10 mouse cellular contexts compared by ENCODE assay signal in the genomic region with DNA sequence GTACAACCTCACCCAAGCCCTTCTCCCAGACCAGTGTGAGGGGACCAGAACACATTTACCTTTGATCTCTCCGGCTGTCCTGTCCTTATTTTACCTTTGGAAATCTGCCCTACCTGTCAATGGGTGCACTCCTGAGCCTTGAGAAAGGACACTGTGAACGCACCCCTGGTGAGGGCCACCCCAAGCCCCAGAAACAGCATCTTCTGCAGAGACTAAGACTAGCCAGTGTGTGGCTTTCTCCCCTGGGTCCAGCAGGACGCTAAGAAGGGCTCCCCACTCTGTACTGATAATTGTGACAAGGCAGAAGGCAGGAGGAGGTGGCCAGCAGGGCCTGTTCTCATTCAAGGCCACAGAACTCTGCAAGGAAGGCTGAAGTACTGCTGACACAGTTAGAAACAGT. TPM values are rescaled to one million over a fixed set of nuclear protein-coding genes. Genes with fewer than 3 reads are reported as not detected.
DNase-seq lines count a peak whose midpoint lies in the region; ATAC-seq lines count a peak whose summit lies in the region.
"Had no signal": no experiment of that assay in that cellular context is flagged by ENCODE, and none has a peak within 500 bp of the region (broad histone marks: within the 10 kb centered on the region; RNA-seq: fewer than 3 reads in every experiment).

No protein-coding gene starts in this region.

- H3K4me3 ChIP-seq in hindbrain, embryonic 11.5 days (ENCODE audit: low read depth, low read length), result no peak overlapping the region
- H3K4me3 ChIP-seq in hindbrain, embryonic 13.5 days, result no peak overlapping the region
- H3K4me3 ChIP-seq in neural tube, embryonic 12.5 days, result no peak overlapping the region
- H3K4me3 ChIP-seq in stomach, embryonic 16.5 days (replicated peaks; ENCODE audit: low read length), result no peak overlapping the region
- H3K4me3 ChIP-seq in forebrain, embryonic 13.5 days, result no peak overlapping the region

- 0 out of 2 replicates have a peak overlapping the region, but pooled peaks have one; percentile 7 for H3K9ac ChIP-seq in hindbrain, embryonic 11.5 days (ENCODE audit: low read depth, low read length)
- no peak overlapping the region; the same call in 1 of the 2 replicates for H3K9ac ChIP-seq in hindbrain, embryonic 13.5 days
- H3K9ac ChIP-seq in neural tube, embryonic 12.5 days, result 0 out of 2 replicates have a peak overlapping the region, but pooled peaks have one; percentile 18
- H3K9ac ChIP-seq in stomach, embryonic 16.5 days (ENCODE audit: low read length), result peak overlapping the region; percentile 65; the same call in 1 of the 2 replicates
- no peak overlapping the region for H3K9ac ChIP-seq in forebrain, embryonic 13.5 days

- no peak overlapping the region for H3K27ac ChIP-seq in hindbrain, embryonic 11.5 days (ENCODE audit: low read depth, low read length)
- H3K27ac ChIP-seq in hindbrain, embryonic 13.5 days, result no peak overlapping the region
- H3K27ac ChIP-seq in neural tube, embryonic 12.5 days, result no peak overlapping the region
- H3K27ac ChIP-seq in stomach, embryonic 16.5 days (ENCODE audit: low read length), result no peak overlapping the region
- H3K27ac ChIP-seq in forebrain, embryonic 13.5 days, result no peak overlapping the region

- no peaks in the 10 kb centered on the region for H3K9me3 ChIP-seq in hindbrain, embryonic 11.5 days (ENCODE audit: control insufficient read depth, low read length)
- no peaks in the 10 kb centered on the region for H3K9me3 ChIP-seq in hindbrain, embryonic 13.5 days
- H3K9me3 ChIP-seq in neural tube, embryonic 12.5 days, result no peaks in the 10 kb centered on the region
- no peaks in the 10 kb centered on the region for H3K9me3 ChIP-seq in stomach, embryonic 16.5 days (replicated peaks; ENCODE audit: control insufficient read depth, low read length)
- H3K9me3 ChIP-seq in forebrain, embryonic 13.5 days (replicated peaks), result no peaks in the 10 kb centered on the region

- DNase-seq in adrenal gland, adult (ENCODE audit: inconsistent age in 2 of 2, low spot score in 1 of 2), result peak; percentile 78 to 84
- DNase-seq in adrenal gland, adult 8-10 months, result no peak
- no peak for DNase-seq in hindbrain, embryonic 11.5 days (ENCODE audit: low spot score)
- no peak for DNase-seq in neural tube, embryonic 10.5 days (ENCODE audit: extremely low spot score, low spot score)
- DNase-seq: gastrocnemius, postnatal 14 days had no signal

- no peaks in the 10 kb centered on the region for H3K27me3 ChIP-seq in hindbrain, embryonic 11.5 days (ENCODE audit: control insufficient read depth, insufficient read depth, low read length)
- H3K27me3 ChIP-seq in hindbrain, embryonic 13.5 days, result no peaks in the 10 kb centered on the region
- no peaks in the 10 kb centered on the region for H3K27me3 ChIP-seq in neural tube, embryonic 12.5 days (replicated peaks)
- H3K27me3 ChIP-seq in stomach, embryonic 16.5 days (ENCODE audit: control insufficient read depth, insufficient read depth, low read length), result no peaks in the 10 kb centered on the region
- no peaks in the 10 kb centered on the region for H3K27me3 ChIP-seq in forebrain, embryonic 13.5 days

- WGBS in hindbrain, embryonic 11.5 days, result 76% methylated on average over 3 of the region's 3 CpGs
- 85% methylated on average over 3 of the region's 3 CpGs for WGBS in hindbrain, embryonic 13.5 days
- WGBS in neural tube, embryonic 12.5 days, result 82% methylated on average over 3 of the region's 3 CpGs
- WGBS in stomach, embryonic 16.5 days, result 65% methylated on average over 3 of the region's 3 CpGs
- 76% methylated on average over 3 of the region's 3 CpGs for WGBS in forebrain, embryonic 13.5 days

- no peak for ATAC-seq in hindbrain, embryonic 11.5 days (ENCODE audit: low FRiP score)
- no peak for ATAC-seq in hindbrain, embryonic 13.5 days (ENCODE audit: low FRiP score)
- no peak for ATAC-seq in neural tube, embryonic 12.5 days (ENCODE audit: low FRiP score, low read depth)
- ATAC-seq in stomach, embryonic 16.5 days (ENCODE audit: insufficient read depth, low FRiP score), result no peak
- ATAC-seq in forebrain, embryonic 13.5 days, result no peak

- peaks cover 2% of the 10 kb centered on the region; the same call in 1 of the 2 replicates for H3K4me1 ChIP-seq in hindbrain, embryonic 11.5 days (replicated peaks; ENCODE audit: control insufficient read depth, insufficient read depth, low read length)
- peaks cover 18% of the 10 kb centered on the region for H3K4me1 ChIP-seq in hindbrain, embryonic 13.5 days (replicated peaks)
- H3K4me1 ChIP-seq in neural tube, embryonic 12.5 days, result peaks cover 10% of the 10 kb centered on the region
- peaks cover 18% of the 10 kb centered on the region for H3K4me1 ChIP-seq in stomach, embryonic 16.5 days (ENCODE audit: control insufficient read depth, insufficient read depth, low read length)
- H3K4me1 ChIP-seq in forebrain, embryonic 13.5 days, result peaks cover 22% of the 10 kb centered on the region

- no peak overlapping the region for H3K4me2 ChIP-seq in hindbrain, embryonic 11.5 days (replicated peaks; ENCODE audit: low read depth, low read length)
- H3K4me2 ChIP-seq in hindbrain, embryonic 13.5 days, result no peak overlapping the region
- no peak overlapping the region for H3K4me2 ChIP-seq in neural tube, embryonic 12.5 days (replicated peaks)
- H3K4me2 ChIP-seq in stomach, embryonic 16.5 days (ENCODE audit: low read depth, low read length), result peak overlapping the region; percentile 1; the same call in 1 of the 2 replicates
- H3K4me2 ChIP-seq in forebrain, embryonic 13.5 days, result no peak overlapping the region
- H3K4me2 ChIP-seq: midbrain, embryonic 11.5 days had no signal

- H3K36me3 ChIP-seq in hindbrain, embryonic 11.5 days (ENCODE audit: control insufficient read depth, insufficient read depth, low read length), result no peaks in the 10 kb centered on the region
- no peaks in the 10 kb centered on the region for H3K36me3 ChIP-seq in hindbrain, embryonic 13.5 days
- no peaks in the 10 kb centered on the region for H3K36me3 ChIP-seq in neural tube, embryonic 12.5 days
- no peaks in the 10 kb centered on the region for H3K36me3 ChIP-seq in stomach, embryonic 16.5 days (ENCODE audit: control insufficient read depth, insufficient read depth, low read length)
- no peaks in the 10 kb centered on the region for H3K36me3 ChIP-seq in forebrain, embryonic 13.5 days (ENCODE audit: poor library complexity, severe bottlenecking)

RNA-seq across cellular contexts. Expression of gene Slc25a45, which starts 1.3 kb away (rescaled TPM):
- 10 to 100 TPM; 12.8 to 21.7 (median 17.5) TPM for total RNA-seq in adrenal gland, adult 8-10 months (2022)
- polyA plus RNA-seq in hindbrain, embryonic 11.5 days (2014; fragmentation: Nextera tagmentation; extraction: Ambion mirVana), result 1.0 and 1.1 TPM in 2 replicates
- 2.6 and 2.8 TPM in 2 replicates for polyA plus RNA-seq in hindbrain, embryonic 13.5 days (2015; fragmentation: Nextera tagmentation; extraction: Ambion mirVana)
- polyA plus RNA-seq in neural tube, embryonic 12.5 days (2016; fragmentation: Nextera tagmentation; extraction: Ambion mirVana), result 1.7 and 2.5 TPM in 2 replicates
- 5.1 and 5.5 TPM in 2 replicates for polyA plus RNA-seq in stomach, embryonic 16.5 days (2015; fragmentation: Nextera tagmentation; extraction: Ambion mirVana)
- polyA plus RNA-seq in forebrain, embryonic 13.5 days (2015; fragmentation: Nextera tagmentation; extraction: Ambion mirVana), result 1.2 and 1.4 TPM in 2 replicates

RNA-seq across cellular contexts. Expression of gene Frmd8, which starts 3.8 kb away (rescaled TPM):
- total RNA-seq in adrenal gland, adult 8-10 months (2022), result 10 to 100 TPM; 47.6 to 55.2 (median 53.4) TPM
- polyA plus RNA-seq in hindbrain, embryonic 11.5 days (2014; fragmentation: Nextera tagmentation; extraction: Ambion mirVana), result 14.9 and 15.8 TPM in 2 replicates
- polyA plus RNA-seq in hindbrain, embryonic 13.5 days (2015; fragmentation: Nextera tagmentation; extraction: Ambion mirVana), result 17.5 and 19.3 TPM in 2 replicates
- polyA plus RNA-seq in neural tube, embryonic 12.5 days (2016; fragmentation: Nextera tagmentation; extraction: Ambion mirVana), result 27.0 and 33.0 TPM in 2 replicates
- polyA plus RNA-seq in stomach, embryonic 16.5 days (2015; fragmentation: Nextera tagmentation; extraction: Ambion mirVana), result 27.4 and 29.5 TPM in 2 replicates
- polyA plus RNA-seq in forebrain, embryonic 13.5 days (2015; fragmentation: Nextera tagmentation; extraction: Ambion mirVana), result 21.7 and 26.2 TPM in 2 replicates

RNA-seq across cellular contexts. Expression of gene Tigd3, which starts 15.0 kb away (rescaled TPM):
- total RNA-seq in adrenal gland, adult 8-10 months (2022), result 1 to 10 TPM in 3 of 4 experiments, under 1 TPM in 1; 0.93 to 3.5 (median 1.6) TPM
- polyA plus RNA-seq in hindbrain, embryonic 11.5 days (2014; fragmentation: Nextera tagmentation; extraction: Ambion mirVana), result 7.0 and 7.5 TPM in 2 replicates
- 15.2 and 15.9 TPM in 2 replicates for polyA plus RNA-seq in hindbrain, embryonic 13.5 days (2015; fragmentation: Nextera tagmentation; extraction: Ambion mirVana)
- 10.5 and 11.8 TPM in 2 replicates for polyA plus RNA-seq in neural tube, embryonic 12.5 days (2016; fragmentation: Nextera tagmentation; extraction: Ambion mirVana)
- polyA plus RNA-seq in stomach, embryonic 16.5 days (2015; fragmentation: Nextera tagmentation; extraction: Ambion mirVana), result 1.7 and 1.8 TPM in 2 replicates
- 13.1 and 15.5 TPM in 2 replicates for polyA plus RNA-seq in forebrain, embryonic 13.5 days (2015; fragmentation: Nextera tagmentation; extraction: Ambion mirVana)

RNA-seq across cellular contexts. Expression of gene Dpf2, which starts 33.9 kb away (rescaled TPM):
- 100 to 1,000 TPM in 3 of 4 experiments, 10 to 100 TPM in 1; 93.7 to 147 (median 129) TPM for total RNA-seq in adrenal gland, adult 8-10 months (2022)
- 154 and 171 TPM in 2 replicates for polyA plus RNA-seq in hindbrain, embryonic 11.5 days (2014; fragmentation: Nextera tagmentation; extraction: Ambion mirVana)
- polyA plus RNA-seq in hindbrain, embryonic 13.5 days (2015; fragmentation: Nextera tagmentation; extraction: Ambion mirVana), result 128 and 137 TPM in 2 replicates
- polyA plus RNA-seq in neural tube, embryonic 12.5 days (2016; fragmentation: Nextera tagmentation; extraction: Ambion mirVana), result 156 and 174 TPM in 2 replicates
- 117 and 127 TPM in 2 replicates for polyA plus RNA-seq in stomach, embryonic 16.5 days (2015; fragmentation: Nextera tagmentation; extraction: Ambion mirVana)
- polyA plus RNA-seq in forebrain, embryonic 13.5 days (2015; fragmentation: Nextera tagmentation; extraction: Ambion mirVana), result 147 and 169 TPM in 2 replicates

RNA-seq across cellular contexts. Expression of gene Cdc42ep2, which starts 45.7 kb away (rescaled TPM):
- 1 to 10 TPM; 4.9 to 9.6 (median 8.3) TPM for total RNA-seq in adrenal gland, adult 8-10 months (2022)
- polyA plus RNA-seq in hindbrain, embryonic 11.5 days (2014; fragmentation: Nextera tagmentation; extraction: Ambion mirVana), result 3.4 TPM in 2 replicates
- 11.5 and 12.4 TPM in 2 replicates for polyA plus RNA-seq in hindbrain, embryonic 13.5 days (2015; fragmentation: Nextera tagmentation; extraction: Ambion mirVana)
- 4.7 and 5.7 TPM in 2 replicates for polyA plus RNA-seq in neural tube, embryonic 12.5 days (2016; fragmentation: Nextera tagmentation; extraction: Ambion mirVana)
- 13.4 and 13.9 TPM in 2 replicates for polyA plus RNA-seq in stomach, embryonic 16.5 days (2015; fragmentation: Nextera tagmentation; extraction: Ambion mirVana)
- 4.2 and 4.6 TPM in 2 replicates for polyA plus RNA-seq in forebrain, embryonic 13.5 days (2015; fragmentation: Nextera tagmentation; extraction: Ambion mirVana)

Comparison
In these comparisons a context has a peak if more than half of its experiments do, and no peak if none do; other contexts are left out.
1. DNase-seq: peak in adrenal gland, adult (2 of 2); none in adrenal gland, adult 8-10 months (single experiment), hindbrain, embryonic 11.5 days (single experiment) and neural tube, embryonic 10.5 days (single experiment).
2. H3K9ac ChIP-seq: peak in hindbrain, embryonic 11.5 days (single experiment), neural tube, embryonic 12.5 days (single experiment) and stomach, embryonic 16.5 days (single experiment); none in hindbrain, embryonic 13.5 days (single experiment) and forebrain, embryonic 13.5 days (single experiment).